Mouse (Mus musculus): ENCODE measurements around the gene Ttc23l. TPM values are rescaled to one million over a fixed set of nuclear protein-coding genes. Genes with fewer than 3 reads are reported as not detected.
A peak's percentile ranks its signal among the peaks of the same experiment; 100 is the strongest.

Ttc23l gene
- not detected in 2 replicates for polyA plus RNA-seq (2016; fragmentation: Nextera tagmentation; extraction: Ambion mirVana)

- Histone ChIP-seq H3K4me3 (no peak within 1 kb of the TSS), H3K4me1 (no peaks in the 10 kb centered on the region), H3K27ac (replicated peaks) (no peak within 1 kb of the TSS), H3K36me3 (no peaks in the 10 kb centered on the region), H3K27me3 (ENCODE audit: low read depth, poor library complexity, severe bottlenecking) (no peaks in the 10 kb centered on the region), H3K9me3 (replicated peaks) (no peaks in the 10 kb centered on the region)
- DNase-seq (ENCODE audit: low spot score) = no peak
- WGBS = 85% methylated on average over 13 of the region's 13 CpGs
These were observed at the start of gene Ttc23l for GRCm38 (mm10) chr15:10558465-10558864. TSS of gene Ttc23l (minus strand) at chr15:10558668.

DNA sequence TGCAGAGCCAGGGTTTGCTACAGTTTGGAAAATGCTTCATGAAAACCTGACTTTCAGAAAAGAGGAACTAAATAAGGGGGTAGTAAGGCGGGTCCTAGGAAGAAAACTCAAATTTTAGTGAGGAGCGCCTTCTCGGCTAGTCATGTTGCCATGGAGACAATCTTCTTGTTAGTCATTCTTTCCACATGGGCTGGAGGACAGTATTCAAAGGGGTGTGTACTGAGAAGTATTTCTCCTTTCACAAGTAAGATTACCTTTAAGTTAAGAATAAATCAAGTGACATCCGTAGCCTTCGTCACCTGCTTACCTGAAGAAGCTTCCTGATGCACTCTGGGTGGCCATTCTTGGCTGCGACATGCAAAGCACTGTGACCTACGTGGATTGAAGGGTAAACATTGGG, 40.9 kb upstream of the Ttc23l start:
- Histone ChIP-seq H3K27ac (replicated peaks) (no peak overlapping the region; the same call in 1 of the 2 replicates), H3K27me3 (ENCODE audit: low read depth, poor library complexity, severe bottlenecking) (no peaks in the 10 kb centered on the region), H3K4me3 (no peak overlapping the region), H3K36me3 (peaks cover 48% of the 10 kb centered on the region), H3K9me3 (replicated peaks) (peaks cover 9% of the 10 kb centered on the region), H3K4me1 (peaks cover 23% of the 10 kb centered on the region)
- 80% methylated on average over 7 of the region's 7 CpGs for WGBS
- no peak for DNase-seq (ENCODE audit: low spot score)

DNA sequence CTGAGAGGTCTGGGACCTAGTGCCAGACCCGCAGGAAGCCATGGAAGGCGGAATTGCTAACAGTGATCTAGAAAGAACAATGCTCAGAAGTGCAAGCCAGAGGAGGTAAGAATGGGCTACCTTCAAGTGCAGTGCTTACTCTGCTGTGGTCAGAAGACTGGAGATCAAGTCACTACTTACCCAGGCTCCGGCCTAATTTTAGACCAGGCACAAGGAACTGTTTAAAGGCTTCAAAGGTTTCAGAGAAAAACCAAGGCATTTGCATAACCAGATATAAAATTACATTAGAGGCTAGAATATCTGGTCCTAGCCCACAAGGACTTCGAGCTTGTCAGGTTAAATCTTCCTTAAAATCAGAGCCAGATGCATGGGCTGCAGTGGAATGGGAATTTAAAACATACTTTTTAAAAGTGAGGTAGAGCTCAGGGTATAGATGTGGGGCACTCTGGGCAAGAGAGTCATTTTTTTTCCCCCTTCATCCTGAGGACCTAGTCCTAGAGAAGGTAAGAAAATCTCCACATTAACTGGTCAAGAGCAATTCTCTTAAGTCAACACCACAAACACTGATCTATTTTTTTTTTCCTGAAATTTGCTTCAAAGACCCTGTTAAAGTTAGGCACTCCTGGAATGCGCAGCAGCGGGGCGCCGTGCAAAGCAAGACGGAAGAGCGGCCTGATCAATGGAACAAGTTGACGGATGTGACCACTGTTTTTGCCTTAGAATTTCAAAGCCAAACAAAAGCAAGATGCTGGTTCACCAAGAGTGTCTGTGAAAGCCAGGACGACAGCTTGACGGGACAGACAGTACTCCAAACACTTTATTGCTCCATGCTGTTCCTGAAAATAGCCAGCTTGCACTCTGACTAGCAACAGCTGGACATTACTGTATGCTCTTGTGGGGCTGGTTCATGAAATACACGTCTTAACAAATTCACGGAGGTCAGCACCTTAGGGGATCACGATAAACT, 40.1 kb upstream of the Ttc23l start:
- no peak for DNase-seq (ENCODE audit: low spot score)
- 77% methylated on average over 16 of the region's 16 CpGs for WGBS
- Histone ChIP-seq H3K27ac (replicated peaks) (peak overlapping the region; percentile 55; the same call in 1 of the 2 replicates), H3K4me1 (peaks cover 23% of the 10 kb centered on the region), H3K27me3 (ENCODE audit: low read depth, poor library complexity, severe bottlenecking) (no peaks in the 10 kb centered on the region), H3K36me3 (peaks cover 48% of the 10 kb centered on the region), H3K9me3 (replicated peaks) (no peaks in the 10 kb centered on the region), H3K4me3 (no peak overlapping the region)

DNA sequence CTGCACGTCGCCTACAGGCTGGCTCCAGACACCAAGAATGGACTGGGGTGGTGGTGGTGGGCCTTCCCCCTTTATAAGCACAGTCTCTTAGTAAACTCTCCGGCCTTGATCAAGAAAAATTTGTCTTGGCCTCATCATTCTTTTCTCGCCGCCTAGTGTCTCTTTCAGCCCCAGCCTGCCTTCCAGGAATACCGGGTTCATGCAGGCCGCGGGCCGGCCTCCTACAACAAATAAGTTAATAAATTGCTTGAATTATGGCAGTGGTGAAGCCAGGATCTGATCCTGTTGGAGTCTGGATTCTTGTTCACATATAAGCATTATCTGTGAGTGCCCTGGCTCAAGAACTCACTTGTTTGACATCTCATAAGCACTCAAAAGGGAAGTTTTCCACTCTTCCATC, 38.4 kb upstream of the Ttc23l start:
- DNase-seq (ENCODE audit: low spot score) = no peak
- Histone ChIP-seq H3K4me1 (peaks cover 23% of the 10 kb centered on the region), H3K9me3 (replicated peaks) (no peaks in the 10 kb centered on the region), H3K27me3 (ENCODE audit: low read depth, poor library complexity, severe bottlenecking) (no peaks in the 10 kb centered on the region), H3K36me3 (peaks cover 55% of the 10 kb centered on the region), H3K27ac (replicated peaks) (no peak overlapping the region), H3K4me3 (no peak overlapping the region)
- 93% methylated on average over 9 of the region's 9 CpGs for WGBS

GRCm38 (mm10) chr15:10595408-10595807, 36.9 kb upstream of the Ttc23l start:
- Histone ChIP-seq H3K4me3 (no peak overlapping the region), H3K36me3 (peaks cover 68% of the 10 kb centered on the region), H3K27me3 (ENCODE audit: low read depth, poor library complexity, severe bottlenecking) (no peaks in the 10 kb centered on the region), H3K4me1 (peaks cover 22% of the 10 kb centered on the region), H3K9me3 (replicated peaks) (no peaks in the 10 kb centered on the region), H3K27ac (replicated peaks) (no peak overlapping the region)
- DNase-seq (ENCODE audit: low spot score) = no peak
- WGBS = 93% methylated on average over 6 of the region's 6 CpGs

GRCm38 (mm10) chr15:10594910-10595309, 36.4 kb upstream of the Ttc23l start:
- Histone ChIP-seq H3K4me1 (peaks cover 17% of the 10 kb centered on the region), H3K9me3 (replicated peaks) (no peaks in the 10 kb centered on the region), H3K4me3 (no peak overlapping the region), H3K27ac (replicated peaks) (no peak overlapping the region; the same call in 1 of the 2 replicates), H3K27me3 (ENCODE audit: low read depth, poor library complexity, severe bottlenecking) (no peaks in the 10 kb centered on the region), H3K36me3 (peaks cover 68% of the 10 kb centered on the region)
- DNase-seq (ENCODE audit: low spot score) = no peak
- WGBS = 90% methylated on average over 10 of the region's 10 CpGs

GRCm38 (mm10) chr15:10593094-10593493, 34.6 kb upstream of the Ttc23l start:
- H3K4me3 ChIP-seq = no peak overlapping the region
- no peaks in the 10 kb centered on the region for H3K27me3 ChIP-seq (ENCODE audit: low read depth, poor library complexity, severe bottlenecking)
- 0 out of 2 replicates have a peak, but pooled peaks cover 5% of the 10 kb centered on the region for H3K4me1 ChIP-seq
- peaks cover 78% of the 10 kb centered on the region for H3K36me3 ChIP-seq
- H3K27ac ChIP-seq (replicated peaks) = no peak overlapping the region
- no peaks in the 10 kb centered on the region for H3K9me3 ChIP-seq (replicated peaks)
- WGBS = 91% methylated on average over 6 of the region's 6 CpGs
- DNase-seq (ENCODE audit: low spot score) = no peak

GRCm38 (mm10) chr15:10586565-10586964, 28.1 kb upstream of the Ttc23l start:
- Histone ChIP-seq H3K27ac (replicated peaks) (no peak overlapping the region), H3K4me1 (no peaks in the 10 kb centered on the region), H3K9me3 (replicated peaks) (no peaks in the 10 kb centered on the region), H3K36me3 (peaks cover 77% of the 10 kb centered on the region), H3K4me3 (no peak overlapping the region), H3K27me3 (ENCODE audit: low read depth, poor library complexity, severe bottlenecking) (no peaks in the 10 kb centered on the region)
- no peak for DNase-seq (ENCODE audit: low spot score)
- WGBS = 83% methylated on average over 2 of the region's 2 CpGs

GRCm38 (mm10) chr15:10584359-10585187, 26.1 kb upstream of the Ttc23l start:
- whole genome bisulfite sequencing = 89% methylated on average over 10 of the region's 10 CpGs
- peaks cover 66% of the 10 kb centered on the region for H3K36me3 ChIP-seq
- no peak for DNase-seq (ENCODE audit: low spot score)

GRCm38 (mm10) chr15:10583408-10583807, 24.9 kb upstream of the Ttc23l start:
- Histone ChIP-seq H3K4me1 (no peaks in the 10 kb centered on the region), H3K36me3 (peaks cover 65% of the 10 kb centered on the region), H3K27me3 (ENCODE audit: low read depth, poor library complexity, severe bottlenecking) (no peaks in the 10 kb centered on the region), H3K27ac (replicated peaks) (no peak overlapping the region), H3K4me3 (no peak overlapping the region), H3K9me3 (replicated peaks) (no peaks in the 10 kb centered on the region)
- peak; percentile 47 for DNase-seq (ENCODE audit: low spot score)
- 54% methylated on average over 8 of the region's 8 CpGs for WGBS

More at GRCm38 (mm10) chr15:10584359-10585187, 26.1 kb upstream of the Ttc23l start:
- Histone ChIP-seq H3K4me1 (no peaks in the 10 kb centered on the region), H3K27ac (replicated peaks) (no peak overlapping the region), H3K9me3 (replicated peaks) (no peaks in the 10 kb centered on the region), H3K27me3 (ENCODE audit: low read depth, poor library complexity, severe bottlenecking) (no peaks in the 10 kb centered on the region), H3K4me3 (no peak overlapping the region)

- Histone ChIP-seq H3K4me1 (no peaks in the 10 kb centered on the region), H3K27ac (replicated peaks) (no peak overlapping the region), H3K4me3 (no peak overlapping the region), H3K9me3 (replicated peaks) (no peaks in the 10 kb centered on the region), H3K27me3 (ENCODE audit: low read depth, poor library complexity, severe bottlenecking) (no peaks in the 10 kb centered on the region), H3K36me3 (peaks cover 65% of the 10 kb centered on the region)
- WGBS = 92% methylated on average over 3 of the region's 3 CpGs
- no peak for DNase-seq (ENCODE audit: low spot score)
These were observed 20.7 kb upstream of the Ttc23l start for GRCm38 (mm10) chr15:10579159-10579558.

GRCm38 (mm10) chr15:10566486-10566885, 8.0 kb upstream of the Ttc23l start:
- no peak for DNase-seq (ENCODE audit: low spot score)
- Histone ChIP-seq H3K4me3 (no peak overlapping the region), H3K27me3 (ENCODE audit: low read depth, poor library complexity, severe bottlenecking) (no peaks in the 10 kb centered on the region), H3K36me3 (peaks cover 50% of the 10 kb centered on the region), H3K4me1 (no peaks in the 10 kb centered on the region), H3K9me3 (replicated peaks) (no peaks in the 10 kb centered on the region), H3K27ac (replicated peaks) (no peak overlapping the region)
- 93% methylated on average over 7 of the region's 7 CpGs for WGBS
